Mouse (Mus musculus) retina, postnatal 7 days (tissue): ENCODE data around the gene Arhgap18.

Experiments used
- DNase-seq: peaks from one replicate; pipeline ENCODE4 v3.0.0-alpha.2; 2012; ENCODE audit warnings: low read depth, low spot score

The Arhgap18 gene

GRCm38 (mm10) chr10:26832068-26832467 lies 78.8 kb downstream of the Arhgap18 start:
- no peak for DNase-seq

- no peak for DNase-seq
Observed at GRCm38 (mm10) chr10:26832669-26833249, 79.5 kb downstream of the Arhgap18 start.

- no peak for DNase-seq
Observed at GRCm38 (mm10) chr10:26833393-26833792, 80.2 kb downstream of the Arhgap18 start.

GRCm38 (mm10) chr10:26849311-26849710 lies 96.1 kb downstream of the Arhgap18 start:
- no peak for DNase-seq

DNA sequence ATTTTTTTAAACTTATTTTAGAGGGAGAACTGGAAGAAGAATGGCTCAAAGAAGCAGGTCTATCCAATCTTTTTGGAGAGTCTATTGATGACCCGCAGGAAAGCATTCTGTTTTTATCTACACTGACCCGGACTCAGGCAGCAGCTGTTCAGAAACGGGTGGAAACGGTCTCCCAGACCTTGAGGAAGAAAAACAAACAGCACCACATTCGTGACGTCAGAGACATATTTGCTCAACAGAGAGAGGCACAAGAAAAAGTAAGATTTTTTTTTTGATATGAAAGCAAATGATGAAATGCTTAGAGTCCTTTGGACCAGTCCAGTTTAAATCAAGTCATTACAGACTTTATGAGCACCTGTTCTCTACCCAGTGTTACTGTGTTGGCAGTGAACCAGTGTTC lies 96.6 kb downstream of the Arhgap18 start:
- DNase-seq = no peak

GRCm38 (mm10) chr10:26854556-26855100 lies 101.4 kb downstream of the Arhgap18 start:
- no peak for DNase-seq

DNA sequence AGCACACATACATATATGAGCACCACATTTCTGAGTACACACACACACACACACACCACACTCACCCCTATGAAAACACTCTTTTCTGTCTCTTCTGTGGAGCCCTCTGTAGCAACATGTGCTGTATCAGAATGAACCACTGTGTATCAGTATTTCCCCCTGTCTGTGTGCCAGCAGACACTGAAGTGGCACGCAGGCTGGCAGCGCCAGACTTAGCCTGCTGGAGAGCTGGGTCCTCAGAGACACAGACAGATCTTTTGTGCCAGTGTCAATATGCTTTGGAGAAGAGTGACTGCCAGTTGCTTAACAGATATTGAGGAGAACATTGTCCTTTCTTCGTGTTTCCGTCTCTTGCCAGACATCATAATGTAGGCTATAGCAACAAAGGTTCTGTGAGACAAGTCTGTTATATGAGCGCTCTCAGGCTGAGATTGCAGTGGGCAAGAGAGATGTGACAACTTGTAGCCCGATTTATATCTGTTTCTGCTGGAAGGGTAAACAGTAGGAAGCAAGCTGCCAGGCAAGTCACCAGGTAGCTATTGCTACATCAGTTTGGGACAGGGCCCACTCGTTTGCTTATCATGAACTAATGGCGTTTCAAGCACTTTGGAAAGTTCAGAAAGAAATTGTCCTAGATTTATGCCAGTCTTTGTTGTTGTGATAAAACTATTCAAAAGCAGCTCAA lies 102.8 kb downstream of the Arhgap18 start:
- no peak for DNase-seq

DNA sequence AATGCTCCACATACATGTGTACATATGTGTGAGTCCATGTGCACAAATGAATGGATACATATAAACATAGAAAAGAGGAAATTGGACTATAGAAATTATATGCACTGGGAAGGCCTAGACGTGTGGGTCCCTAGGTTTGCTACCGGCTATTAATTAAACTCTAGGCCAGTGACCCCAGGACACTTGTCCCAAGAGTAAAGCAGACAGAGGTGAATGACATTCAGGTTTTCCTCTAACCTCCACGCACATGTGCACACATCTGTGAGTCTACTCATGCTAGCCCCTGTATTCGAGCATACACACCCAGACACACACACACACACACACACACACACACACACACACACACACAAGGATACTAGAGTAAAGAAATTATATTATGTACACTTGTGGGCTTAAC lies 104.4 kb downstream of the Arhgap18 start:
- no peak for DNase-seq

- no peak for DNase-seq
Observed at GRCm38 (mm10) chr10:26858537-26858936, 105.3 kb downstream of the Arhgap18 start.

- DNase-seq = no peak
Observed at GRCm38 (mm10) chr10:26861231-26861630, 108.0 kb downstream of the Arhgap18 start.

GRCm38 (mm10) chr10:26862207-26862606 lies 109.0 kb downstream of the Arhgap18 start:
- DNase-seq = no peak

GRCm38 (mm10) chr10:26863982-26864381 lies 110.8 kb downstream of the Arhgap18 start:
- DNase-seq = no peak

DNA sequence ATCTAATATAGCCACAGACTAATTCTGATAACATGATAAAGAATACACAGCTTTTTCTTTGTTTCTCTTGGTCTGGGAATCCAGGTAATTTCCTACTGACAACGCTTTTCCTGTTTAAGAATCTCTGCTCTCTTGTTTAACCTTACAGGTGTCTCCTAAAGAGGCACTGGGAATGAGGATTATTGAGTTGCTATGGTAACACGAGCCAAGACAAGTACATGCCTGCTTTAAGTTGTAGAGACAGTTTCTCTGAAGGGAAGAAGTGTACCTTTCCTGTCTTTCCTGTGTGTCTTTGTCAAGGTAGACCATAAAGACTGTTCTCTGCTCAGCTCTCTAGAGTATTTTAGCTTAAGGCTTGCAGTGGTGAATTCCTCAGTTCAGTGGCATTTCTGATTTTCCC lies 117.6 kb downstream of the Arhgap18 start:
- DNase-seq = no peak

- DNase-seq = no peak
Observed at GRCm38 (mm10) chr10:26877309-26877708, 124.1 kb downstream of the Arhgap18 start.

GRCm38 (mm10) chr10:26878924-26879600 lies 125.8 kb downstream of the Arhgap18 start:
- no peak for DNase-seq

- no peak for DNase-seq
Observed at GRCm38 (mm10) chr10:26884949-26885348, 131.7 kb downstream of the Arhgap18 start.

GRCm38 (mm10) chr10:26889226-26889625 lies 136.0 kb downstream of the Arhgap18 start:
- DNase-seq = no peak

GRCm38 (mm10) chr10:26889754-26890153 lies 136.5 kb downstream of the Arhgap18 start:
- no peak for DNase-seq

- peak; percentile 54 for DNase-seq
Observed at GRCm38 (mm10) chr10:26890269-26890955, 137.2 kb downstream of the Arhgap18 start.

GRCm38 (mm10) chr10:26893091-26893490 lies 139.9 kb downstream of the Arhgap18 start:
- DNase-seq = no peak

DNA sequence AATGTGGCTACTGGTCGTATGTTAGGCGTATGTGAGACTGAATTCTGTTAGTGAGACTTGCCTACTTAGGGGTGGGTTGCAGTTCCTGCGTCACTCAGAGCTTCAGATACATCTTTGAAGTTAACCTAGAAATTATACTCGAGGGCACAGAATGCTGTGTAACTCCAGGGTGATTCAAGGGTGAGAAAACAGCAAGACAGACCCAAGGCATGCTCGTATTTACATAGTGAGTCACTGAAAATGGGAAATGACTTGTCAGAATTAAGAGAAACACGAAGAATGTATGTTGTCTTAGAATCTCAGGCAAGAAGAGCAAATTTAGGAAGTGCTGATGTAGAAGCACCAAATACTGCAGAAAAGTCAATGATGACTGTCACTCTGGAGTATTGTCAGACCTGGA lies 142.5 kb downstream of the Arhgap18 start:
- no peak for DNase-seq

- DNase-seq = no peak
Observed at GRCm38 (mm10) chr10:26900426-26900825, 147.2 kb downstream of the Arhgap18 start.
